ENCODE assay signal across 1 mouse cellular context in genomic region chr15:31349810-31350341, GRCm38 (mm10).
TF ChIP-seq lines count a peak whose summit lies in the region.

No protein-coding gene starts in this region.

TF ChIP-seq in CH12.LX, 34 proteins besides CTCF, POLR2A, EP300 and RAD21 (continued from another document):
- TF ChIP-seq ETS1 (conservative IDR thresholded peaks at IDR 0.05; ENCODE audit: low read depth, low read length) (peak; percentile 93), IRF4 (IDR thresholded peaks at IDR 0.05; ENCODE audit: low read depth, low read length) (peak; percentile 35; the same call in 1 of the 2 replicates), ZNF384 (IDR thresholded peaks at IDR 0.05; ENCODE audit: low read depth, low read length) (no peak), JUN (IDR thresholded peaks at IDR 0.05; ENCODE audit: insufficient read depth, low read depth, low read length) (peak; percentile 32; the same call in 1 of the 2 replicates), USF2 (conservative IDR thresholded peaks at IDR 0.05; ENCODE audit: low read depth, low read length) (no peak), MAFK (IDR thresholded peaks at IDR 0.05; ENCODE audit: insufficient replicate concordance, low read length) (peak; percentile 30; the same call in 1 of the 2 replicates), MAZ (IDR thresholded peaks at IDR 0.05; ENCODE audit: low read depth, low read length) (peak; percentile 44; the same call in 1 of the 2 replicates), USF1 (IDR thresholded peaks at IDR 0.05; ENCODE audit: low read depth, low read length) (no peak), HCFC1 (IDR thresholded peaks at IDR 0.05; ENCODE audit: low read depth, low read length) (peak; percentile 34; the same call in 1 of the 2 replicates), ZKSCAN1 (IDR thresholded peaks at IDR 0.05; ENCODE audit: borderline replicate concordance, low read depth, low read length) (no peak), MEF2A (IDR thresholded peaks at IDR 0.05; ENCODE audit: borderline replicate concordance, low read depth, low read length) (peak; percentile 54)
